Mouse (Mus musculus): ENCODE results near the gene Alg5. TPM values are rescaled to one million over a fixed set of nuclear protein-coding genes. Genes with fewer than 3 reads are reported as not detected.
"Not testable (repeated sequence)": the region's sequence is repeated elsewhere in the genome, so short reads cannot be mapped to it uniquely, and the experiment has no call there.

Alg5 gene
- 8.0 and 16.3 TPM in 2 replicates for polyA plus RNA-seq (2011; ENCODE audit: insufficient read depth, insufficient read length, low replicate concordance, missing spikeins)

GRCm38 (mm10) chr3:54735247-54736046, at the start of gene Alg5, which contains the start of gene Exosc8:
Gene Alg5 (plus strand): TSS chr3:54735539.
Gene Exosc8 (minus strand): TSS chr3:54735393.
- H3K27ac ChIP-seq (ENCODE audit: control insufficient read depth, insufficient read depth, low read depth, low read length, poor library complexity) = peak within 1 kb of the TSS; percentile 99
- TF ChIP-seq CTCF (IDR thresholded peaks at IDR 0.05; ENCODE audit: control insufficient read depth, insufficient read depth, low read length) (peak; percentile 96), POLR2A (IDR thresholded peaks at IDR 0.05; ENCODE audit: borderline replicate concordance, control insufficient read depth, low read depth, low read length) (peak; percentile 61; the same call in 1 of the 2 replicates)
- no peaks in the 10 kb centered on the region; the same call in 1 of the 2 replicates for H3K4me1 ChIP-seq (ENCODE audit: control insufficient read depth, insufficient read depth, low read length)
- under 1% methylated on average over 65 of the region's 65 CpGs for WGBS
- H3K4me3 ChIP-seq (replicated peaks; ENCODE audit: control insufficient read depth, low read depth, low read length) = peak within 1 kb of the TSS; percentile 95

- no peak for TF ChIP-seq CTCF (IDR thresholded peaks at IDR 0.05; ENCODE audit: control insufficient read depth, insufficient read depth, low read length)
- TF ChIP-seq POLR2A (IDR thresholded peaks at IDR 0.05; ENCODE audit: borderline replicate concordance, control insufficient read depth, low read depth, low read length) = no peak
- H3K4me1 ChIP-seq (ENCODE audit: control insufficient read depth, insufficient read depth, low read length) = no peaks in the 10 kb centered on the region; the same call in 1 of the 2 replicates
- no peak overlapping the region for H3K4me3 ChIP-seq (replicated peaks; ENCODE audit: control insufficient read depth, low read depth, low read length)
- no peak overlapping the region for H3K27ac ChIP-seq (ENCODE audit: control insufficient read depth, insufficient read depth, low read depth, low read length, poor library complexity)
- WGBS = 66% methylated on average over 2 of the region's 2 CpGs
Observed at GRCm38 (mm10) chr3:54687245-54687644, 48.1 kb upstream of the Alg5 start.

DNA sequence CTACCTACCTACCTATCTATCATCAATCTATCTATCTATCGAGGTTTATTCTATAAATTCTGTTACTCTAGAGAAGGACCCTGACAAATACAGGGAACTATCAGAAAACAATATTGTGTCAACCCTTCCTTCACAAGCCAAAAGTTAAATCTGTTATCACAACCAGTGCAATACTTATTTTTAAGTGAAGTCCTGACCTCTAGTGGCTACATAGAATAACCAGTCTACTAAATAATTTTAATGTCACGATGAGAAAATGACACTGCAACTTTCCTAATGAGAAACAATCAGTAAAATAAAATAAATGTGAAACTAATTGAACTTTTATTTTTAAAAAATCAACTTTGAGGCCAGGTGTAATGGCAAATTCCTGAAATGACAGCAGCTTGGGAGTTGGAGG, 46.2 kb upstream of the Alg5 start:
- TF ChIP-seq CTCF (IDR thresholded peaks at IDR 0.05; ENCODE audit: control insufficient read depth, insufficient read depth, low read length) (no peak), POLR2A (IDR thresholded peaks at IDR 0.05; ENCODE audit: borderline replicate concordance, control insufficient read depth, low read depth, low read length) (no peak)
- H3K27ac ChIP-seq (ENCODE audit: control insufficient read depth, insufficient read depth, low read depth, low read length, poor library complexity) = no peak overlapping the region
- WGBS = 20% methylated on average over 2 of the region's 2 CpGs
- no peaks in the 10 kb centered on the region for H3K4me1 ChIP-seq (ENCODE audit: control insufficient read depth, insufficient read depth, low read length)
- H3K4me3 ChIP-seq (replicated peaks; ENCODE audit: control insufficient read depth, low read depth, low read length) = no peak overlapping the region

- H3K4me3 ChIP-seq (replicated peaks; ENCODE audit: control insufficient read depth, low read depth, low read length) = peak within 1 kb of the TSS; percentile 98
- no peaks in the 10 kb centered on the region for H3K4me1 ChIP-seq (ENCODE audit: control insufficient read depth, insufficient read depth, low read length)
- TF ChIP-seq CTCF (IDR thresholded peaks at IDR 0.05; ENCODE audit: control insufficient read depth, insufficient read depth, low read length) = no peak
- peak; percentile 27; the same call in 1 of the 2 replicates for TF ChIP-seq POLR2A (IDR thresholded peaks at IDR 0.05; ENCODE audit: borderline replicate concordance, control insufficient read depth, low read depth, low read length)
- peak within 1 kb of the TSS; percentile 84 for H3K27ac ChIP-seq (ENCODE audit: control insufficient read depth, insufficient read depth, low read depth, low read length, poor library complexity)
- under 1% methylated on average over 65 of the region's 65 CpGs for WGBS
Observed at GRCm38 (mm10) chr3:54692202-54693055, 42.9 kb upstream of the Alg5 start, which contains the start of gene Supt20. Gene Supt20 (plus strand): TSS chr3:54692807.

DNA sequence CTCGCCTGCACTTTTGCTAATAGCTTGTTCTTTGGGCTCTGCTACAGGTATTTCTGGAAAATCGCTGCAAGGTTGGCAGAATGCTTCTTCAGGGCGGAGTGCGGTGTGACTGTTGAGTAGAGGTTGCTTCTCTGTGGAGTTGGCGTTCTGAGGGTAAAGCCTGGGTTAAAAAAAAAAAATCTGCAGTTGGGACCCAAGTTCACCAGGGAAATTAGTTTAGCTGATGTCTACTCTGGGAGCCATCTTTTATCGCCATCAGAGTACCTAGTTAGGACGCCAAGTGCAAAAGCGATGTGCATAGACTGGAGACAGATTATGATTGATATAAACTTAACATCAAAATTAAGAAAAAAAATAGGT, 42.3 kb upstream of the Alg5 start:
- TF ChIP-seq CTCF (IDR thresholded peaks at IDR 0.05; ENCODE audit: control insufficient read depth, insufficient read depth, low read length) (no peak), POLR2A (IDR thresholded peaks at IDR 0.05; ENCODE audit: borderline replicate concordance, control insufficient read depth, low read depth, low read length) (no peak)
- under 1% methylated on average over 8 of the region's 8 CpGs for whole genome bisulfite sequencing
- H3K4me1 ChIP-seq (ENCODE audit: control insufficient read depth, insufficient read depth, low read length) = no peaks in the 10 kb centered on the region

GRCm38 (mm10) chr3:54699759-54700301, 35.5 kb upstream of the Alg5 start:
- TF ChIP-seq POLR2A (IDR thresholded peaks at IDR 0.05; ENCODE audit: borderline replicate concordance, control insufficient read depth, low read depth, low read length) = no peak
- no peak for TF ChIP-seq CTCF (IDR thresholded peaks at IDR 0.05; ENCODE audit: control insufficient read depth, insufficient read depth, low read length)
- no peak overlapping the region for H3K27ac ChIP-seq (ENCODE audit: control insufficient read depth, insufficient read depth, low read depth, low read length, poor library complexity)
- H3K4me1 ChIP-seq (ENCODE audit: control insufficient read depth, insufficient read depth, low read length) = no peaks in the 10 kb centered on the region
- no peak overlapping the region for H3K4me3 ChIP-seq (replicated peaks; ENCODE audit: control insufficient read depth, low read depth, low read length)
- 71% methylated on average over 5 of the region's 5 CpGs for WGBS

More for the DNA sequence above, 42.3 kb upstream of the Alg5 start:
- H3K4me3 ChIP-seq (replicated peaks; ENCODE audit: control insufficient read depth, low read depth, low read length) = peak overlapping the region; percentile 98
- H3K27ac ChIP-seq (ENCODE audit: control insufficient read depth, insufficient read depth, low read depth, low read length, poor library complexity) = peak overlapping the region; percentile 84

- H3K27ac ChIP-seq (ENCODE audit: control insufficient read depth, insufficient read depth, low read depth, low read length, poor library complexity); H3K4me1 ChIP-seq (ENCODE audit: control insufficient read depth, insufficient read depth, low read length); H3K4me3 ChIP-seq (replicated peaks; ENCODE audit: control insufficient read depth, low read depth, low read length): not testable (repeated sequence)
- 89% methylated on average over 8 of the region's 8 CpGs for WGBS
Observed at GRCm38 (mm10) chr3:54704106-54704505, 31.2 kb upstream of the Alg5 start.

- H3K27ac ChIP-seq (ENCODE audit: control insufficient read depth, insufficient read depth, low read depth, low read length, poor library complexity) = peak overlapping the region; percentile 80; the same call in 1 of the 2 replicates
- TF ChIP-seq POLR2A (IDR thresholded peaks at IDR 0.05; ENCODE audit: borderline replicate concordance, control insufficient read depth, low read depth, low read length) (no peak), CTCF (IDR thresholded peaks at IDR 0.05; ENCODE audit: control insufficient read depth, insufficient read depth, low read length) (no peak)
- H3K4me3 ChIP-seq (replicated peaks; ENCODE audit: control insufficient read depth, low read depth, low read length) = no peak overlapping the region
- WGBS = 16% methylated on average over 9 of the region's 9 CpGs
- H3K4me1 ChIP-seq (ENCODE audit: control insufficient read depth, insufficient read depth, low read length) = peaks cover 1% of the 10 kb centered on the region
Observed at GRCm38 (mm10) chr3:54708972-54709371, 26.4 kb upstream of the Alg5 start.

Data from bone marrow, adult 2 months (tissue).